ENCODE assay signal across 10 mouse cellular contexts in the genomic region with DNA sequence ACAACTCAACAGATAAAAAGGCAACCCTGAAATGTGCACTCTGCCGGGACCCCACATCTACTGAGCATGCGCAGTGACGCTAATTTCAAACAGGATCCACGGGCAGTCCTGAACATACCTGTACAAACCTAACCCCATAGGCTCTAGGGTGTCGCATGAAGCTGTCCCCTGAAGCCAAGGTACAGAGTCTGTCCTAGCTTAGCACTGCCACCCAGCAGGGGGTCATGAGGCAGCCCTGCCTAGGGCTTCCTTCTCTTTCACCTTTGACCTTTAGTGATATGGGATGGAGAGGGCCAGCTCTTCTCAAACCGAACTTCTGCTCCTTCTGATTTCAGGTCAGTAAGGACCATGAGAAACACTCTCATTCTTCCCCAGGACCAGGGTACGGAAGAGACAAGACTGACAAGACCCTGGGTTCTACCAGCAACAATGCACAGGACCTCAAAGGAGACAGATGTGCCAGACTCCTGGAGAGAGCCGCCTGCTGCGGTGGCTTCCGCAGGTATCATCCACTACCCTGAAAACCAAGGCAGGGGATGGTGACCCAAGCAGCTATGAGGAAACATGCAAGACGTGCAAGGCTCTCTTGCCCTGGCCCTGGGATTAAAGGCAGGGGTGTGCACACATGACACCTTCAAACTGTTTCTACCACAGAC. TPM values are rescaled to one million over a fixed set of nuclear protein-coding genes. Genes with fewer than 3 reads are reported as not detected.
A peak's percentile ranks its signal among the peaks of the same experiment; 100 is the strongest.
DNase-seq lines count a peak whose midpoint lies in the region; ATAC-seq and TF ChIP-seq lines count a peak whose summit lies in the region.
"Had no signal": no experiment of that assay in that cellular context is flagged by ENCODE, and none has a peak within 500 bp of the region (broad histone marks: within the 10 kb centered on the region; RNA-seq: fewer than 3 reads in every experiment).

No protein-coding gene starts in this region.

- 72% methylated on average over 11 of the region's 11 CpGs for WGBS in embryonic facial prominence, embryonic 13.5 days
- WGBS in hindbrain, embryonic 15.5 days = 84% methylated on average over 11 of the region's 11 CpGs
- 83% methylated on average over 11 of the region's 11 CpGs for WGBS in neural tube, embryonic 12.5 days

- H3K9me3 ChIP-seq in embryonic facial prominence, embryonic 13.5 days = 0 out of 2 replicates have a peak, but pooled peaks cover 4% of the 10 kb centered on the region
- H3K9me3 ChIP-seq in hindbrain, embryonic 15.5 days = no peaks in the 10 kb centered on the region
- H3K9me3 ChIP-seq in neural tube, embryonic 12.5 days = no peaks in the 10 kb centered on the region; the same call in 1 of the 2 replicates

- H3K4me2 ChIP-seq in embryonic facial prominence, embryonic 13.5 days = peak overlapping the region; percentile 80
- H3K4me2 ChIP-seq in hindbrain, embryonic 15.5 days = peak overlapping the region; percentile 75
- peak overlapping the region; percentile 74 for H3K4me2 ChIP-seq in neural tube, embryonic 12.5 days (replicated peaks)

- peak overlapping the region; percentile 25; the same call in 1 of the 2 replicates for H3K27ac ChIP-seq in left cerebral cortex, adult 2 months
- H3K27ac ChIP-seq in embryonic facial prominence, embryonic 13.5 days = peak overlapping the region; percentile 100
- no peak overlapping the region for H3K27ac ChIP-seq in hindbrain, embryonic 15.5 days (replicated peaks)
- H3K27ac ChIP-seq in neural tube, embryonic 12.5 days = no peak overlapping the region

- ATAC-seq in embryonic facial prominence, embryonic 13.5 days (ENCODE audit: insufficient number of reproducible peaks, insufficient read depth, low FRiP score, low TSS enrichment, low read depth) = no peak
- no peak for ATAC-seq in hindbrain, embryonic 15.5 days (ENCODE audit: low FRiP score, low read depth)
- ATAC-seq in neural tube, embryonic 12.5 days (ENCODE audit: low FRiP score, low read depth) = no peak
- ATAC-seq: inflammation-experienced regulatory T-cells, adult 6 months; Patski had no signal

- H3K36me3 ChIP-seq in embryonic facial prominence, embryonic 13.5 days = peaks cover 35% of the 10 kb centered on the region
- H3K36me3 ChIP-seq in hindbrain, embryonic 15.5 days = peaks cover 2% of the 10 kb centered on the region; the same call in 1 of the 2 replicates
- H3K36me3 ChIP-seq in neural tube, embryonic 12.5 days = peaks cover 33% of the 10 kb centered on the region

- no peak for TF ChIP-seq CTCF in left cerebral cortex, adult 2 months (IDR thresholded peaks at IDR 0.05)

- intact Hi-C loops in left cerebral cortex, adult 2 months (cut with DNase I) = no loop called here
- intact Hi-C loops in left cerebral cortex, postnatal 14 days (cut with DNase I) = no loop called here

- H3K4me1 ChIP-seq in embryonic facial prominence, embryonic 13.5 days = peaks cover 44% of the 10 kb centered on the region
- H3K4me1 ChIP-seq in hindbrain, embryonic 15.5 days (replicated peaks) = peaks cover 41% of the 10 kb centered on the region
- H3K4me1 ChIP-seq in neural tube, embryonic 12.5 days = peaks cover 53% of the 10 kb centered on the region

- peak overlapping the region; percentile 95 for H3K9ac ChIP-seq in embryonic facial prominence, embryonic 13.5 days
- H3K9ac ChIP-seq in hindbrain, embryonic 15.5 days = no peak overlapping the region
- H3K9ac ChIP-seq in neural tube, embryonic 12.5 days = peak overlapping the region; percentile 94; the same call in 1 of the 2 replicates

- DNase-seq in left cerebral cortex, adult 2 months (ENCODE audit: extremely low spot score in 1 of 2, low spot score in 2 of 2) = no peak
- no peak for DNase-seq in left cerebral cortex, postnatal 14 days (ENCODE audit: low spot score in 2 of 2)
- no peak for DNase-seq in layer of hippocampus, adult 18-20 months (ENCODE audit: low spot score in 2 of 2)
- DNase-seq in left cerebral cortex, adult 8-10 months (ENCODE audit: low spot score in 2 of 2) = no peak
- DNase-seq: cerebellum, adult 9-11 months had no signal

- peak overlapping the region; percentile 11; the same call in 1 of the 2 replicates for H3K4me3 ChIP-seq in left cerebral cortex, adult 2 months
- peak overlapping the region; percentile 85 for H3K4me3 ChIP-seq in embryonic facial prominence, embryonic 13.5 days
- H3K4me3 ChIP-seq in hindbrain, embryonic 15.5 days = no peak overlapping the region
- no peak overlapping the region for H3K4me3 ChIP-seq in neural tube, embryonic 12.5 days

- H3K27me3 ChIP-seq in embryonic facial prominence, embryonic 13.5 days = no peaks in the 10 kb centered on the region
- no peaks in the 10 kb centered on the region for H3K27me3 ChIP-seq in hindbrain, embryonic 15.5 days
- no peaks in the 10 kb centered on the region for H3K27me3 ChIP-seq in neural tube, embryonic 12.5 days (replicated peaks)
- H3K27me3 ChIP-seq: Patski had no signal

RNA-seq across cellular contexts. Expression of a gene that starts 3.8 kb away (rescaled TPM):
- 10 to 100 TPM; 25.6 to 28.8 TPM for total RNA-seq in left cerebral cortex, adult 2 months (2021)
- 10 to 100 TPM; 35.4 to 43.3 TPM for total RNA-seq in left cerebral cortex, postnatal 14 days (2021)
- 108 and 119 TPM in 2 replicates for polyA plus RNA-seq in embryonic facial prominence, embryonic 13.5 days (2015; fragmentation: Nextera tagmentation; extraction: Ambion mirVana)
- 67.5 and 71.7 TPM in 2 replicates for polyA plus RNA-seq in hindbrain, embryonic 15.5 days (2015; fragmentation: Nextera tagmentation; extraction: Ambion mirVana)
- 95.8 TPM in 2 replicates for polyA plus RNA-seq in neural tube, embryonic 12.5 days (2016; fragmentation: Nextera tagmentation; extraction: Ambion mirVana)
- total RNA-seq in layer of hippocampus, adult 18-20 months (2021) = 10 to 100 TPM; 32.4 to 32.7 TPM
- total RNA-seq in left cerebral cortex, adult 8-10 months (2022) = 10 to 100 TPM; 30.5 to 32.6 (median 31.8) TPM

RNA-seq across cellular contexts. Expression of a gene that starts 38.0 kb away (rescaled TPM):
- not detected for total RNA-seq in left cerebral cortex, adult 2 months (2021)
- total RNA-seq in left cerebral cortex, postnatal 14 days (2021) = under 1 TPM in 1 of 2 experiments, not detected in 1; 0.33 TPM
- polyA plus RNA-seq in embryonic facial prominence, embryonic 13.5 days (2015; fragmentation: Nextera tagmentation; extraction: Ambion mirVana) = 1.5 and 1.7 TPM in 2 replicates
- 0.29 and 0.49 TPM in 2 replicates for polyA plus RNA-seq in hindbrain, embryonic 15.5 days (2015; fragmentation: Nextera tagmentation; extraction: Ambion mirVana)
- 0.38 and 0.59 TPM in 2 replicates for polyA plus RNA-seq in neural tube, embryonic 12.5 days (2016; fragmentation: Nextera tagmentation; extraction: Ambion mirVana)
- total RNA-seq in layer of hippocampus, adult 18-20 months (2021) = not detected
- under 1 TPM in 2 of 4 experiments, not detected in 2; 0.35 to 0.76 TPM for total RNA-seq in left cerebral cortex, adult 8-10 months (2022)
- polyA plus RNA-seq: inflammation-experienced regulatory T-cells, adult 6 months had no signal

Comparison
In these comparisons a context has a peak if more than half of its experiments do, and no peak if none do; other contexts are left out.
1. H3K27ac ChIP-seq: peak in left cerebral cortex, adult 2 months (single experiment) and embryonic facial prominence, embryonic 13.5 days (single experiment); none in hindbrain, embryonic 15.5 days (single experiment) and neural tube, embryonic 12.5 days (single experiment).
2. H3K4me3 ChIP-seq: peak in left cerebral cortex, adult 2 months (single experiment) and embryonic facial prominence, embryonic 13.5 days (single experiment); none in hindbrain, embryonic 15.5 days (single experiment) and neural tube, embryonic 12.5 days (single experiment).
3. Peak in every context shown above with its lines, with median percentiles within 50 percentile points of each other: H3K4me2 ChIP-seq.